Mouse (Mus musculus) bone marrow, adult 2 months (tissue): ENCODE measurements around the gene Fhod1.

Source experiments
- CTCF ChIP-seq: fragments of 200-500 bp; IDR thresholded peaks from 2 replicates; pipeline ENCODE4 v1.5.1; 2011; ENCODE audit warnings: low read length, control low read depth; ENCODE audit not compliant: control insufficient read depth, insufficient read depth
- POLR2A ChIP-seq: fragments of 200-500 bp; IDR thresholded peaks from 2 replicates; pipeline ENCODE4 v1.6.1; 2011; ENCODE audit warnings: low read depth, mild to moderate bottlenecking, control low read depth, low read length, borderline replicate concordance; ENCODE audit not compliant: control insufficient read depth

DNA sequence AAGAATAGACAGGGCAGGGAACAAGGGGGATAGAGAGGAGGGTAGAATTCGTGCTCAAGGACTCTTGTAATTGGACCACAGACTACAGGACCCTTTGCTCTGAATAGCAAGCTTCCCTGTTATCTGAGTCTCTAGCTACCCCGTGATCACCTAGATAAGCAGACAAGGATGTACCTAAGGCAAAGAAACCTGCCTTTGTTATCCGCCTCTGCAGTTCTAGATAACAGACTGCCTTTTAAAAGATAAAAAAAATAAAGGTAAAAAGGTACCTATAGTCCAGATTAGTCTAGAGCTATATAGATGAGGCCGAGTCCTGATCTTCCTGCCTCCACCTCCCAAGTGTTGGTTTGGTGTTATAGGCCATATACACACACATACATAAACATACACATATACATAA, 5.0 kb downstream of the Fhod1 start:
- no peak for TF ChIP-seq POLR2A
- TF ChIP-seq CTCF: no peak
